Mouse (Mus musculus): ENCODE measurements at regions not wholly inside any gene's neighbourhood (a gene's known extent, or its start where the extent isn't known, plus 50 kb on each side); places are given as distances from the start of the nearest gene placed in this dataset.

DNA sequence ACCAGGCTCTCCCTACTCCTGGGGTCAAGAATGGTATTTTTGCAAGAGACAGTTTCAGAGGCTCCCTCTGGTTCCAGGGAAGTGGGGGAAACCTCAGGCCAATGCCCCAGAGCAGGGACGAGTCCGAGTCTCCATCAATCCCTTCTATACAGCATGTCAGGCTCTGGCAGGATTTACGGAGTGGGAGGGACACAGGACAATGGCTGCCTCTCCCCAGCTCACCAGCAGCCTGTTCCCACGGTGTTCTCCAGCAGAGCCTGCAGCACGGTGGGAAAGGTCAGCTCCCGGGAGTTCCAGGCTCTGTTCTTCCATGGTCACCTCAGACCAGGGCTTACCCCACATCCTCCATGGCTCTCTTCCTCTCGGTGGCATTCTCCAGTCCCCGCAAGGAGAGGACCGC, 64.6 kb upstream of the Hs6st1 start:
- 50% methylated on average over 9 of the region's 9 CpGs for WGBS
- Histone ChIP-seq H3K4me3 (ENCODE audit: low read depth, low read length) (no peak overlapping the region), H3K4me1 (ENCODE audit: control insufficient read depth, insufficient read depth, insufficient read length, low read length) (no peaks in the 10 kb centered on the region), H3K36me3 (ENCODE audit: control insufficient read depth, insufficient read depth, low read length) (no peaks in the 10 kb centered on the region), H3K27me3 (ENCODE audit: control insufficient read depth, insufficient read depth, low read length) (no peaks in the 10 kb centered on the region), H3K27ac (ENCODE audit: insufficient read depth, low read depth, low read length) (no peak overlapping the region)
- TF ChIP-seq CTCF (IDR thresholded peaks at IDR 0.05; ENCODE audit: extremely low read depth, insufficient read length, insufficient replicate concordance, low read depth, low read length) (no peak), POLR2A (IDR thresholded peaks at IDR 0.05; ENCODE audit: low read depth, low read length) (no peak)

DNA sequence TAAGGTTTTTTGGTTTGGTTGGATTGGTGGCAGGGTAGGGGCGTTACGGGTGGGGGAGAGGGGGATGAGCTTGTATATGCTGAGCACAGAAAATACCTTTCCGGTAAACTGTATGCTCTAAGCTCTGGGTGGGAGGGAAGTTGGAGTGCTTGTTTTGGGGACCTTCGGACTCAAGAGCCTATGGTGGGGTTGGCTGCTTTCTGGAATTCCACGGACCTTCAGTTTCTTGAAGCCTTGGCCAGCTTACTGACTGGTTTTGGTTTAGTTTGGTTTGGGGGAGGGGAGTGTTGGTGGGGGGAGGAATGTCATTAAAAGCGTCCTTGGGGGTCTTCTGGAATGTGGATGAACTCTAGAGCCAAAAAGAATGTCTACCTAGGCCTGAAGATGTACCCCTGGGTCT, 59.6 kb upstream of the Hs6st1 start:
- Histone ChIP-seq H3K36me3 (ENCODE audit: control insufficient read depth, insufficient read depth, low read length) (no peaks in the 10 kb centered on the region), H3K27me3 (ENCODE audit: control insufficient read depth, insufficient read depth, low read length) (no peaks in the 10 kb centered on the region), H3K4me1 (ENCODE audit: control insufficient read depth, insufficient read depth, insufficient read length, low read length) (no peaks in the 10 kb centered on the region; the same call in 1 of the 2 replicates), H3K4me3 (ENCODE audit: low read depth, low read length) (no peak overlapping the region), H3K27ac (ENCODE audit: insufficient read depth, low read depth, low read length) (no peak overlapping the region)
- TF ChIP-seq POLR2A (IDR thresholded peaks at IDR 0.05; ENCODE audit: low read depth, low read length) (no peak), CTCF (IDR thresholded peaks at IDR 0.05; ENCODE audit: extremely low read depth, insufficient read length, insufficient replicate concordance, low read depth, low read length) (no peak)
- WGBS: 85% methylated on average over 6 of the region's 6 CpGs

DNA sequence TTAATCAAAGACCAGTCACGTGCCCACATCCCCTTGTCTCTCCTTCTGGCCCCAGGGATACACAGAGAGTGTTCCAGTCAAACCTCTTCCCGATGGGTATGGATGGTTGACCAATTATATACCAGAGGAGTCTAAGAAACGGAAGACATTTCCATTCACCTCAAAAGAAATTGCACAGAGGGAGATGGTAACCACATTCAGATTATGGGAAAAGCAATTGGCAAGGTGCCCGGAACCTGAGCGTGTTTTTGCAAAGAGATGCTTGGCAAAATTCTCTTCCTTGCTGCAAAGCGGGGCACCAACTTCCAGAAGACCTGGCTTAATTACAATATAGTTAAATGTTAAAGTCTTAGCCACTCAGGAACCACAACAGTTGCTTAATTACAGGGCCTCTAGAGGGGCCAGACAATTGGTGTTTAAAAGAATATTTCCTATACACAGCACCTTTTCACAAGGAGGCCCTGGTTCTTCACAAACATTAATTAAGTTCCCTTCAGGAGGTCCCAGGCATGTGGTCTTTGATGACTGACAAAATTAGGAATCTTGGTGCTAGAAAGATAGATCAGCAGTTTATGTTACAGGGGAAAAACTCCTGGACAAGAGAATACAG, 59.1 kb upstream of the Hs6st1 start:
- Histone ChIP-seq H3K27me3 (ENCODE audit: control insufficient read depth, insufficient read depth, low read length) (no peaks in the 10 kb centered on the region), H3K36me3 (ENCODE audit: control insufficient read depth, insufficient read depth, low read length) (no peaks in the 10 kb centered on the region), H3K27ac (ENCODE audit: insufficient read depth, low read depth, low read length) (no peak overlapping the region), H3K4me1 (ENCODE audit: control insufficient read depth, insufficient read depth, insufficient read length, low read length) (peaks cover 3% of the 10 kb centered on the region; the same call in 1 of the 2 replicates), H3K4me3 (ENCODE audit: low read depth, low read length) (no peak overlapping the region)
- 66% methylated on average over 6 of the region's 6 CpGs for WGBS
- TF ChIP-seq POLR2A (IDR thresholded peaks at IDR 0.05; ENCODE audit: low read depth, low read length) (no peak), CTCF (IDR thresholded peaks at IDR 0.05; ENCODE audit: extremely low read depth, insufficient read length, insufficient replicate concordance, low read depth, low read length) (no peak)

DNA sequence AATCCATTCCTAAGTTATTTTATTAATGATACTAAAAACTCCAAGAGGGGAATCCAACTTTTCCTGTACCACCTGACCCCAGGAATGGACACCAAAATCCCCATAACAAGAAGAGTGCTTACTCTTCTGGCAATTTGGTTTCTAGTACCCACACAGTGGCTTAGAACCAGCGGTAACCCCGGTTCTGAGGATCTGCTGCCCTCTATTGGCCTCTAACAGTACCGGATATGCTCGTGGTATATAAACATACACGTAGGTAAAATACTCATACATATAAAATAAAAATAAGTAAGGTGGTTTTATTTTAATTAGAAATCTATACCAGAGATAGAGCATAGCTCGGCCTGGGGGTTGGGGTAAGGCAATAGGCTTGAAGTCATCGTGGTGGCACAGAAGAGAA, 58.0 kb upstream of the Hs6st1 start:
- Histone ChIP-seq H3K36me3 (ENCODE audit: control insufficient read depth, insufficient read depth, low read length) (no peaks in the 10 kb centered on the region), H3K4me3 (ENCODE audit: low read depth, low read length) (no peak overlapping the region), H3K4me1 (ENCODE audit: control insufficient read depth, insufficient read depth, insufficient read length, low read length) (peaks cover 3% of the 10 kb centered on the region; the same call in 1 of the 2 replicates), H3K27ac (ENCODE audit: insufficient read depth, low read depth, low read length) (no peak overlapping the region), H3K27me3 (ENCODE audit: control insufficient read depth, insufficient read depth, low read length) (no peaks in the 10 kb centered on the region)
- TF ChIP-seq POLR2A (IDR thresholded peaks at IDR 0.05; ENCODE audit: low read depth, low read length) (no peak), CTCF (IDR thresholded peaks at IDR 0.05; ENCODE audit: extremely low read depth, insufficient read length, insufficient replicate concordance, low read depth, low read length) (no peak)
- 86% methylated on average over 7 of the region's 7 CpGs for WGBS

DNA sequence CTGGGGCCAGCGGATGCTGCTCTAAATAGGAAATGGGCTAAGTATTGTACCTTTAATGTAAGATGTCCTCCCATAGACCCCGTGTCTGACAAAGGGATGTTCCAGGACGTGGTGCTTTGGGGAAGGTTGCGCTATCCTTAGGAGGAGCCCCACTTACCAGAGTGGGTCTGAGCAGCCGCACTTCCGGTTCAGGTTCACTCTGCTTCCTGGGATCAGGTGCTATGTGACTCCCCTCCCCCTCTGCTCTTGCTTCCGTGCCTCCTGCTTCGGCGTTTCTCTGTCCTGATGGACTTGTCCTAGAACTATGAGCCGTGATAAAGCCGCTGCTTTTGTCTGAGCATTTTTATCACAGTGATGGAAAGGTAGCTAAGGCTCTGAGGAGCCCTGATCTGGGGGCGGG, 57.4 kb upstream of the Hs6st1 start:
- H3K4me3 ChIP-seq (ENCODE audit: low read depth, low read length): no peak overlapping the region

DNA sequence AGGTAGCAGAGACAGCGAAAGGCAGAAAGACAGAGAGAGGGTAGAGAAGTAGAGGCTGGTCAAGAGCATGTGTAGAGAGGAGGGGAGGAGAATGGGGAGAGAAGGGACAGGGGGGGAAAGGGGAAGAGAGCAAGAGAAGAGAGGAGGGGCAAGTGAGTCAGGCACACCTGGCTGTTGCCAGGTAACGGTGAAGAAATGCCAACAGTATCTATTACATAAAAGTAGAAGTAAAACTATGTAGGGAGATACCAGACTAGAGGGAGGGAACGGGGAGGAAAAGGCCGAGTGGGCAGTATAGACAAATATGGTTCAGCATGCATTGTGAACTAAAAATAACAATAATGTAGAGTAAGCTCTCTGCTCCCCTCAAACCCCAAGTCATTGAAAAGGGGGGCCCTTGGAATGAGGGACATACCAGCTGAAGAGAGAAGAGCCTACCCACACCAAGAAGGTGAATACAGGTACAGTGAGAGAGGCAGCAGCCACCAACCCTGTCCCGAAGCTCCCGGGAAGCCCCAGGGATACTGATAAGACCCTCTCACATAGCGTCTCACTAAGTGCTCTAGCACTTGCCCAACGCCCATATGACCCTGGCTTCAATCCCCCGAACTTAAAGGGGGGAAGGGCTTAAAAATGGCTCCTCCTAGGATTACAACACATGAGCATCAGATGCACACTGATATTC, 56.0 kb upstream of the Hs6st1 start:
- no peak overlapping the region for H3K4me3 ChIP-seq (ENCODE audit: low read depth, low read length)
- H3K27ac ChIP-seq (ENCODE audit: insufficient read depth, low read depth, low read length): no peak overlapping the region
- TF ChIP-seq CTCF (IDR thresholded peaks at IDR 0.05; ENCODE audit: extremely low read depth, insufficient read length, insufficient replicate concordance, low read depth, low read length): no peak
- TF ChIP-seq POLR2A (IDR thresholded peaks at IDR 0.05; ENCODE audit: low read depth, low read length): no peak
- H3K27me3 ChIP-seq (ENCODE audit: control insufficient read depth, insufficient read depth, low read length): no peaks in the 10 kb centered on the region
- H3K36me3 ChIP-seq (ENCODE audit: control insufficient read depth, insufficient read depth, low read length): no peaks in the 10 kb centered on the region
- WGBS: 52% methylated on average over 9 of the region's 9 CpGs
- peaks cover 3% of the 10 kb centered on the region; the same call in 1 of the 2 replicates for H3K4me1 ChIP-seq (ENCODE audit: control insufficient read depth, insufficient read depth, insufficient read length, low read length)

More for the DNA sequence above, 57.4 kb upstream of the Hs6st1 start:
- Histone ChIP-seq H3K36me3 (ENCODE audit: control insufficient read depth, insufficient read depth, low read length) (no peaks in the 10 kb centered on the region), H3K27ac (ENCODE audit: insufficient read depth, low read depth, low read length) (no peak overlapping the region), H3K27me3 (ENCODE audit: control insufficient read depth, insufficient read depth, low read length) (no peaks in the 10 kb centered on the region), H3K4me1 (ENCODE audit: control insufficient read depth, insufficient read depth, insufficient read length, low read length) (peaks cover 3% of the 10 kb centered on the region; the same call in 1 of the 2 replicates)
- WGBS: 76% methylated on average over 12 of the region's 12 CpGs
- TF ChIP-seq CTCF (IDR thresholded peaks at IDR 0.05; ENCODE audit: extremely low read depth, insufficient read length, insufficient replicate concordance, low read depth, low read length) (no peak), POLR2A (IDR thresholded peaks at IDR 0.05; ENCODE audit: low read depth, low read length) (no peak)

DNA sequence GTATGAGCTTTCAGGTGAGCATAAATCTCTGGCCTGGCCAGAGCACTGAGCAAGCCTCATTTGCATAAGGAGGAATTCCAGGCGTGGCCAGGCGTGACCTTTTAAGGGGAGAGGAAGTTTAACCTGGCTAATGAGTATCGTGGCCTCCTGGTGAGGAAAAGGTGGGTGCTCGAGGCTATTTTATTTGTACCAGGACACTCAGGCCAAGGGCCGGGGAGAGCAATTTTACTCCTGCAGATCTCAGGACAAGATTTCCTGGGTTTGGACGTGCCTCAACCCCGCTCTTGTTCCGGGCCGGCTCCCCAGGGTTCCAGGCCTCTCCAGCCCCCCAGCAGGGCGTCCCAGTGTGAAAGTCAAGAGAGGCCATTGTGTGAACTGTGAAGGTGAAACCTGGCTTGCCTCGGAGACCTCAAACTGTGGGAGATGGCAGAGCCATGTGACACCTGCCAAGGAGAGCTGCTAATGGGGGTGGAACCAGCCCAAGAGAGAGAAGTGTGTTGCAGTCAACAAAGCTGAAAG, 54.3 kb upstream of the Hs6st1 start:
- H3K4me1 ChIP-seq (ENCODE audit: control insufficient read depth, insufficient read depth, insufficient read length, low read length): peaks cover 3% of the 10 kb centered on the region; the same call in 1 of the 2 replicates
- H3K27ac ChIP-seq (ENCODE audit: insufficient read depth, low read depth, low read length): no peak overlapping the region
- TF ChIP-seq CTCF (IDR thresholded peaks at IDR 0.05; ENCODE audit: extremely low read depth, insufficient read length, insufficient replicate concordance, low read depth, low read length): no peak
- TF ChIP-seq POLR2A (IDR thresholded peaks at IDR 0.05; ENCODE audit: low read depth, low read length): no peak
- H3K36me3 ChIP-seq (ENCODE audit: control insufficient read depth, insufficient read depth, low read length): no peaks in the 10 kb centered on the region
- H3K27me3 ChIP-seq (ENCODE audit: control insufficient read depth, insufficient read depth, low read length): no peaks in the 10 kb centered on the region
- 53% methylated on average over 11 of the region's 11 CpGs for WGBS
- no peak overlapping the region for H3K4me3 ChIP-seq (ENCODE audit: low read depth, low read length)
